Mouse (Mus musculus) limb, embryonic 15.5 days (tissue): ENCODE data around the gene Aup1. TPM values are rescaled to one million over a fixed set of nuclear protein-coding genes. Genes with fewer than 3 reads are reported as not detected.
A peak's percentile ranks its signal among the peaks of the same experiment; 100 is the strongest.

Experiments used
- ATAC-seq: fragments of 200-750 bp; cut with Nextera tagmentation; 2 replicates; pipeline ENCODE4 v1.8.0; 2017; ENCODE audit warnings: low read depth, moderate TSS enrichment; ENCODE audit not compliant: insufficient number of reproducible peaks, low FRiP score, low TSS enrichment
- H3K27ac ChIP-seq: fragments of 300-500 bp; sonication (generic); 2 replicates; pipeline ENCODE4 v1.5.1; 2015; ENCODE audit warnings: moderate library complexity, mild to moderate bottlenecking, inconsistent platforms
- H3K27me3 ChIP-seq: fragments of 300-500 bp; sonication (generic); 2 replicates; pipeline ENCODE4 v1.6.1; 2015; ENCODE audit warnings: inconsistent platforms
- H3K36me3 ChIP-seq: fragments of 300-500 bp; sonication (generic); 2 replicates; pipeline ENCODE4 v1.6.1; 2015; ENCODE audit warnings: inconsistent platforms
- H3K4me1 ChIP-seq: fragments of 300-500 bp; sonication (generic); 2 replicates; pipeline ENCODE4 v1.6.1; 2015; ENCODE audit warnings: inconsistent platforms
- H3K4me2 ChIP-seq: fragments of 300-500 bp; sonication (generic); 2 replicates; pipeline ENCODE4 v1.6.1; 2015; ENCODE audit warnings: mild to moderate bottlenecking, inconsistent platforms
- H3K4me3 ChIP-seq: fragments of 300-500 bp; sonication (generic); 2 replicates; pipeline ENCODE4 v1.5.1; 2015; ENCODE audit warnings: mild to moderate bottlenecking, inconsistent platforms
- H3K9ac ChIP-seq: fragments of 300-500 bp; sonication (generic); 2 replicates; pipeline ENCODE4 v1.6.1; 2015; ENCODE audit warnings: inconsistent platforms
- H3K9me3 ChIP-seq: fragments of 300-500 bp; sonication (generic); 2 replicates; pipeline ENCODE4 v1.6.1; 2016; ENCODE audit warnings: inconsistent platforms
- WGBS: fragments of 180-500 bp; shearing (Covaris S2); methylation state at CpG from one replicate; pipeline ENCODE4 v1.1.7; 2015; 5-methylcytosine and 5-hydroxymethylcytosine counted together
- polyA plus RNA-seq: library from polyadenylated mRNA; unstranded; fragments of >200 nt; fragmentation: Nextera tagmentation; extraction: Ambion mirVana; gene quantifications from 2 replicates; pipeline ENCODE4 v1.2.1, GENCODE M21; 2015

The Aup1 gene
- polyA plus RNA-seq, 1 experiment from 2014 or later: 181 TPM

GRCm38 (mm10) chr6:83053136-83053960 is 973 bp upstream of the Aup1 start:
- no peaks in the 10 kb centered on the region for H3K9me3 ChIP-seq
- no peaks in the 10 kb centered on the region for H3K27me3 ChIP-seq
- peak overlapping the region; percentile 66 for H3K4me3 ChIP-seq
- H3K4me1 ChIP-seq: peaks cover 29% of the 10 kb centered on the region
- no peak for ATAC-seq
- peak overlapping the region; percentile 89 for H3K4me2 ChIP-seq
- under 1% methylated on average over 26 of the region's 26 CpGs for WGBS
- H3K36me3 ChIP-seq: peaks cover 37% of the 10 kb centered on the region
- peak overlapping the region; percentile 91 for H3K27ac ChIP-seq
- peak overlapping the region; percentile 83 for H3K9ac ChIP-seq

- peak; percentile 35; the same call in 1 of the 2 replicates for ATAC-seq
- under 1% methylated on average over 49 of the region's 50 CpGs for WGBS
- no peaks in the 10 kb centered on the region for H3K9me3 ChIP-seq
- H3K4me1 ChIP-seq: peaks cover 29% of the 10 kb centered on the region
- peaks cover 9% of the 10 kb centered on the region; the same call in 1 of the 2 replicates for H3K27me3 ChIP-seq
- H3K4me3 ChIP-seq: peak within 1 kb of the TSS; percentile 66
- H3K36me3 ChIP-seq: peaks cover 33% of the 10 kb centered on the region
- H3K4me2 ChIP-seq: peak within 1 kb of the TSS; percentile 89
- peak within 1 kb of the TSS; percentile 91 for H3K27ac ChIP-seq
- peak within 1 kb of the TSS; percentile 83 for H3K9ac ChIP-seq
Observed at GRCm38 (mm10) chr6:83054871-83055431, 630 bp downstream of the Aup1 start, which contains the start of gene Htra2. Htra2 (minus strand) TSS chr6:83055273.

GRCm38 (mm10) chr6:83057790-83058189 is 3.5 kb downstream of the Aup1 start, which contains the start of gene Dqx1:
Dqx1 (plus strand) TSS chr6:83057844.
- Histone ChIP-seq H3K9me3 (no peaks in the 10 kb centered on the region), H3K4me2 (no peak within 1 kb of the TSS), H3K27me3 (peaks cover 38% of the 10 kb centered on the region), H3K4me1 (peaks cover 23% of the 10 kb centered on the region), H3K9ac (no peak within 1 kb of the TSS), H3K36me3 (peaks cover 16% of the 10 kb centered on the region), H3K4me3 (no peak within 1 kb of the TSS), H3K27ac (no peak within 1 kb of the TSS)
- ATAC-seq: no peak
- 43% methylated on average over 3 of the region's 3 CpGs for WGBS

- H3K4me2 ChIP-seq: no peak overlapping the region
- 81% methylated on average over 2 of the region's 2 CpGs for WGBS
- ATAC-seq: no peak
- peaks cover 47% of the 10 kb centered on the region for H3K27me3 ChIP-seq
- H3K27ac ChIP-seq: no peak overlapping the region
- H3K9me3 ChIP-seq: no peaks in the 10 kb centered on the region
- no peak overlapping the region for H3K9ac ChIP-seq
- peaks cover 16% of the 10 kb centered on the region for H3K36me3 ChIP-seq
- peaks cover 14% of the 10 kb centered on the region for H3K4me1 ChIP-seq
- H3K4me3 ChIP-seq: no peak overlapping the region
Observed at GRCm38 (mm10) chr6:83058725-83059124, 4.4 kb downstream of the Aup1 start.

GRCm38 (mm10) chr6:83065995-83066394 is 11.7 kb downstream of the Aup1 start:
- no peaks in the 10 kb centered on the region for H3K36me3 ChIP-seq
- WGBS: 39% methylated on average over 8 of the region's 8 CpGs
- H3K4me2 ChIP-seq: no peak overlapping the region
- H3K9me3 ChIP-seq: no peaks in the 10 kb centered on the region
- H3K9ac ChIP-seq: no peak overlapping the region
- peaks cover 26% of the 10 kb centered on the region for H3K4me1 ChIP-seq
- H3K4me3 ChIP-seq: no peak overlapping the region
- no peak for ATAC-seq
- peaks cover 100% of the 10 kb centered on the region for H3K27me3 ChIP-seq
- no peak overlapping the region for H3K27ac ChIP-seq

- 26% methylated on average over 6 of the region's 6 CpGs for WGBS
- Histone ChIP-seq H3K27ac (no peak overlapping the region), H3K4me1 (peaks cover 31% of the 10 kb centered on the region), H3K9ac (no peak overlapping the region), H3K36me3 (no peaks in the 10 kb centered on the region), H3K27me3 (peaks cover 100% of the 10 kb centered on the region), H3K4me3 (no peak overlapping the region), H3K9me3 (no peaks in the 10 kb centered on the region), H3K4me2 (no peak overlapping the region)
- ATAC-seq: no peak
Observed at GRCm38 (mm10) chr6:83066441-83066840, 12.1 kb downstream of the Aup1 start.

- no peak for ATAC-seq
- Histone ChIP-seq H3K36me3 (no peaks in the 10 kb centered on the region), H3K9ac (no peak overlapping the region), H3K4me3 (no peak overlapping the region), H3K9me3 (no peaks in the 10 kb centered on the region), H3K4me1 (peaks cover 32% of the 10 kb centered on the region), H3K27me3 (peaks cover 99% of the 10 kb centered on the region), H3K4me2 (0 out of 2 replicates have a peak overlapping the region, but pooled peaks have one; percentile 23), H3K27ac (no peak overlapping the region)
- WGBS: 14% methylated on average over 8 of the region's 8 CpGs
Observed at GRCm38 (mm10) chr6:83068221-83068620, 13.9 kb downstream of the Aup1 start.

- WGBS: 1% methylated on average over 77 of the region's 81 CpGs
- Histone ChIP-seq H3K4me3 (peak overlapping the region; percentile 13), H3K27me3 (peaks cover 99% of the 10 kb centered on the region), H3K4me1 (peaks cover 32% of the 10 kb centered on the region), H3K36me3 (no peaks in the 10 kb centered on the region), H3K27ac (no peak overlapping the region), H3K9me3 (no peaks in the 10 kb centered on the region), H3K4me2 (peak overlapping the region; percentile 23; the same call in 1 of the 2 replicates), H3K9ac (no peak overlapping the region)
- ATAC-seq: no peak
Observed at GRCm38 (mm10) chr6:83068706-83069487, 14.6 kb downstream of the Aup1 start.

GRCm38 (mm10) chr6:83069488-83070246 is 15.3 kb downstream of the Aup1 start:
- peak overlapping the region; percentile 36 for H3K4me2 ChIP-seq
- WGBS: under 1% methylated on average over 69 of the region's 69 CpGs
- no peak for ATAC-seq
- H3K27me3 ChIP-seq: peaks cover 99% of the 10 kb centered on the region
- peaks cover 32% of the 10 kb centered on the region for H3K4me1 ChIP-seq
- H3K36me3 ChIP-seq: no peaks in the 10 kb centered on the region
- H3K9ac ChIP-seq: no peak overlapping the region
- no peaks in the 10 kb centered on the region for H3K9me3 ChIP-seq
- no peak overlapping the region for H3K27ac ChIP-seq
- peak overlapping the region; percentile 25 for H3K4me3 ChIP-seq

GRCm38 (mm10) chr6:83070247-83070310 is 15.8 kb downstream of the Aup1 start, which contains the start of gene Tlx2:
Tlx2 (minus strand) TSS chr6:83070293.
- Histone ChIP-seq H3K9ac (no peak within 1 kb of the TSS), H3K27me3 (peaks cover 99% of the 10 kb centered on the region), H3K4me3 (peak within 1 kb of the TSS; percentile 25), H3K36me3 (no peaks in the 10 kb centered on the region), H3K9me3 (no peaks in the 10 kb centered on the region), H3K4me2 (peak within 1 kb of the TSS; percentile 36), H3K27ac (no peak within 1 kb of the TSS), H3K4me1 (peaks cover 32% of the 10 kb centered on the region)
- under 1% methylated on average over 10 of the region's 10 CpGs for WGBS
- ATAC-seq: no peak

GRCm38 (mm10) chr6:83070311-83071219 is 16.2 kb downstream of the Aup1 start:
- Histone ChIP-seq H3K4me2 (peak overlapping the region; percentile 36), H3K36me3 (no peaks in the 10 kb centered on the region), H3K4me1 (peaks cover 32% of the 10 kb centered on the region), H3K9ac (no peak overlapping the region), H3K9me3 (no peaks in the 10 kb centered on the region), H3K27me3 (peaks cover 99% of the 10 kb centered on the region), H3K4me3 (peak overlapping the region; percentile 25), H3K27ac (no peak overlapping the region)
- 1% methylated on average over 57 of the region's 58 CpGs for WGBS
- ATAC-seq: no peak
